Mouse (Mus musculus) embryonic facial prominence, embryonic 14.5 days (tissue): ENCODE results near the gene Mapk11. TPM values are rescaled to one million over a fixed set of nuclear protein-coding genes. Genes with fewer than 3 reads are reported as not detected.
A peak's percentile ranks its signal among the peaks of the same experiment; 100 is the strongest.

Experiments
- ATAC-seq: fragments of 200-750 bp; cut with Nextera tagmentation; 2 replicates; pipeline ENCODE4 v1.8.0; 2017; ENCODE audit warnings: low read depth, moderate number of reproducible peaks, moderate TSS enrichment
- DNase-seq: peaks from one replicate; pipeline ENCODE4 v3.0.0-alpha.2; 2015; ENCODE audit warnings: low spot score
- H3K27ac ChIP-seq: fragments of 300-500 bp; sonication (generic); replicated peaks from 2 replicates; pipeline ENCODE4 v1.5.1; 2014; ENCODE audit warnings: low read depth, mild to moderate bottlenecking, low read length, moderate library complexity
- H3K27me3 ChIP-seq: fragments of 300-500 bp; sonication (generic); replicated peaks from 2 replicates; pipeline ENCODE4 v1.6.1; 2014; ENCODE audit warnings: low read length; ENCODE audit not compliant: control insufficient read depth, insufficient read depth
- H3K36me3 ChIP-seq: fragments of 300-500 bp; sonication (generic); 2 replicates; pipeline ENCODE4 v1.6.1; 2014; ENCODE audit warnings: low read length, mixed read lengths; ENCODE audit not compliant: control insufficient read depth, insufficient read depth
- H3K4me1 ChIP-seq: fragments of 300-500 bp; sonication (generic); 2 replicates; pipeline ENCODE4 v1.6.1; 2014; ENCODE audit warnings: antibody characterized with exemption, low read length; ENCODE audit not compliant: control insufficient read depth, insufficient read depth
- H3K4me2 ChIP-seq: fragments of 300-500 bp; sonication (generic); 2 replicates; pipeline ENCODE4 v1.6.1; 2014; ENCODE audit warnings: low read depth, mild to moderate bottlenecking, low read length, moderate library complexity, mixed read lengths
- H3K4me3 ChIP-seq: fragments of 300-500 bp; sonication (generic); 2 replicates; pipeline ENCODE4 v1.5.1; 2014; ENCODE audit warnings: low read depth, mild to moderate bottlenecking, low read length
- H3K9ac ChIP-seq: fragments of 300-500 bp; sonication (generic); 2 replicates; pipeline ENCODE4 v1.6.1; 2014; ENCODE audit warnings: low read depth, mild to moderate bottlenecking, low read length, moderate library complexity, mixed read lengths
- H3K9me3 ChIP-seq: fragments of 300-500 bp; sonication (generic); 2 replicates; pipeline ENCODE4 v1.6.1; 2016; ENCODE audit warnings: low read length; ENCODE audit not compliant: control insufficient read depth
- WGBS: fragments of 180-500 bp; shearing (Covaris S2); extraction: QIAGEN DNeasy Blood & Tissue Kit; methylation state at CpG from one replicate; pipeline ENCODE4 v1.1.7; 2014; 5-methylcytosine and 5-hydroxymethylcytosine counted together
- polyA plus RNA-seq: library from polyadenylated mRNA; unstranded; fragments of >200 nt; fragmentation: Nextera tagmentation; extraction: Ambion mirVana; gene quantifications from 2 replicates; pipeline ENCODE4 v1.2.1, GENCODE M21; 2014

Gene Mapk11
- polyA plus RNA-seq, 1 experiment from 2014 or later = 8.6 TPM

GRCm38 (mm10) chr15:89171526-89172051 is 22.2 kb upstream of the Mapk11 start:
- no peak for ATAC-seq
- no peak overlapping the region for H3K9ac ChIP-seq
- no peak overlapping the region for H3K27ac ChIP-seq
- H3K27me3 ChIP-seq = no peaks in the 10 kb centered on the region
- 87% methylated on average over 5 of the region's 5 CpGs for WGBS
- H3K4me3 ChIP-seq = no peak overlapping the region
- peaks cover 62% of the 10 kb centered on the region for H3K4me1 ChIP-seq
- no peaks in the 10 kb centered on the region for H3K9me3 ChIP-seq
- H3K4me2 ChIP-seq = no peak overlapping the region; the same call in 1 of the 2 replicates
- peaks cover 25% of the 10 kb centered on the region for H3K36me3 ChIP-seq
- no peak for DNase-seq

- ATAC-seq = no peak
- DNase-seq = no peak
- peak overlapping the region; percentile 37; the same call in 1 of the 2 replicates for H3K4me2 ChIP-seq
Observed at GRCm38 (mm10) chr15:89170102-89170501, 20.7 kb upstream of the Mapk11 start.

GRCm38 (mm10) chr15:89169431-89169830 is 20.0 kb upstream of the Mapk11 start:
- Histone ChIP-seq H3K4me1 (peaks cover 50% of the 10 kb centered on the region), H3K9me3 (no peaks in the 10 kb centered on the region), H3K9ac (peak overlapping the region; percentile 38; the same call in 1 of the 2 replicates), H3K4me3 (peak overlapping the region; percentile 1), H3K36me3 (peaks cover 47% of the 10 kb centered on the region), H3K4me2 (peak overlapping the region; percentile 37), H3K27me3 (no peaks in the 10 kb centered on the region), H3K27ac (peak overlapping the region; percentile 59)
- 3% methylated on average over 8 of the region's 10 CpGs for WGBS
- ATAC-seq (peak; percentile 84), DNase-seq (peak; percentile 95)

More at GRCm38 (mm10) chr15:89170102-89170501, 20.7 kb upstream of the Mapk11 start:
- Histone ChIP-seq H3K36me3 (peaks cover 40% of the 10 kb centered on the region), H3K9me3 (no peaks in the 10 kb centered on the region), H3K4me3 (no peak overlapping the region), H3K4me1 (peaks cover 53% of the 10 kb centered on the region), H3K27ac (peak overlapping the region; percentile 59), H3K27me3 (no peaks in the 10 kb centered on the region), H3K9ac (no peak overlapping the region)
- 42% methylated on average over 3 of the region's 3 CpGs for WGBS

- WGBS = 49% methylated on average over 10 of the region's 10 CpGs
- no peak for ATAC-seq
- peak overlapping the region; percentile 1 for H3K4me3 ChIP-seq
- H3K9me3 ChIP-seq = no peaks in the 10 kb centered on the region
- no peaks in the 10 kb centered on the region for H3K27me3 ChIP-seq
- H3K4me1 ChIP-seq = peaks cover 44% of the 10 kb centered on the region
- peak overlapping the region; percentile 59 for H3K27ac ChIP-seq
- H3K9ac ChIP-seq = peak overlapping the region; percentile 38
- no peak for DNase-seq
- peak overlapping the region; percentile 37 for H3K4me2 ChIP-seq
- peaks cover 52% of the 10 kb centered on the region for H3K36me3 ChIP-seq
Observed at GRCm38 (mm10) chr15:89168922-89169321, 19.5 kb upstream of the Mapk11 start.

- Histone ChIP-seq H3K27ac (no peak overlapping the region), H3K4me3 (no peak overlapping the region), H3K9ac (no peak overlapping the region), H3K36me3 (peaks cover 86% of the 10 kb centered on the region), H3K4me2 (no peak overlapping the region), H3K4me1 (peaks cover 16% of the 10 kb centered on the region), H3K27me3 (no peaks in the 10 kb centered on the region), H3K9me3 (no peaks in the 10 kb centered on the region)
- DNase-seq = no peak
- ATAC-seq = no peak
- 88% methylated on average over 12 of the region's 12 CpGs for WGBS
Observed at GRCm38 (mm10) chr15:89165478-89165877, 16.1 kb upstream of the Mapk11 start.

GRCm38 (mm10) chr15:89161397-89161796 is 12.0 kb upstream of the Mapk11 start:
- H3K9ac ChIP-seq = no peak overlapping the region
- no peaks in the 10 kb centered on the region for H3K27me3 ChIP-seq
- WGBS = 89% methylated on average over 7 of the region's 9 CpGs
- no peak overlapping the region for H3K4me3 ChIP-seq
- H3K36me3 ChIP-seq = peaks cover 100% of the 10 kb centered on the region
- H3K4me1 ChIP-seq = no peaks in the 10 kb centered on the region
- ATAC-seq (peak; percentile 20; the same call in 1 of the 2 replicates), DNase-seq (no peak)
- no peak overlapping the region for H3K4me2 ChIP-seq
- no peak overlapping the region for H3K27ac ChIP-seq
- H3K9me3 ChIP-seq = no peaks in the 10 kb centered on the region

- Histone ChIP-seq H3K27ac (no peak overlapping the region), H3K4me1 (no peaks in the 10 kb centered on the region), H3K27me3 (no peaks in the 10 kb centered on the region), H3K4me2 (no peak overlapping the region), H3K36me3 (peaks cover 100% of the 10 kb centered on the region), H3K9me3 (no peaks in the 10 kb centered on the region), H3K4me3 (no peak overlapping the region), H3K9ac (no peak overlapping the region)
- DNase-seq (no peak), ATAC-seq (no peak)
- WGBS = 94% methylated on average over 16 of the region's 16 CpGs
Observed at GRCm38 (mm10) chr15:89158516-89158915, 9.1 kb upstream of the Mapk11 start.

- H3K9ac ChIP-seq = no peak overlapping the region
- ATAC-seq = no peak
- 68% methylated on average over 7 of the region's 7 CpGs for WGBS
- H3K4me1 ChIP-seq = no peaks in the 10 kb centered on the region
- no peak overlapping the region for H3K4me2 ChIP-seq
- H3K9me3 ChIP-seq = no peaks in the 10 kb centered on the region
- peaks cover 97% of the 10 kb centered on the region for H3K36me3 ChIP-seq
- no peak overlapping the region for H3K27ac ChIP-seq
- no peak overlapping the region for H3K4me3 ChIP-seq
- H3K27me3 ChIP-seq = no peaks in the 10 kb centered on the region
- peak; percentile 80 for DNase-seq
Observed at GRCm38 (mm10) chr15:89157954-89158353, 8.5 kb upstream of the Mapk11 start.

- ATAC-seq = no peak
- Histone ChIP-seq H3K9me3 (no peaks in the 10 kb centered on the region), H3K4me2 (no peak overlapping the region), H3K9ac (no peak overlapping the region), H3K4me1 (peaks cover 14% of the 10 kb centered on the region), H3K27ac (no peak overlapping the region), H3K4me3 (no peak overlapping the region), H3K27me3 (peaks cover 19% of the 10 kb centered on the region), H3K36me3 (peaks cover 41% of the 10 kb centered on the region)
- DNase-seq = no peak
Observed at GRCm38 (mm10) chr15:89152312-89152711, 2.9 kb upstream of the Mapk11 start.
